Mouse (Mus musculus) heart, embryonic 16.5 days (tissue): ENCODE results near the gene Gm614. TPM values are rescaled to one million over a fixed set of nuclear protein-coding genes. Genes with fewer than 3 reads are reported as not detected.

Experiments used
- ATAC-seq: fragments of 200-750 bp; cut with Nextera tagmentation; replicated peaks from 2 replicates; pipeline ENCODE4 v1.8.0; 2017; ENCODE audit warnings: moderate number of reproducible peaks; ENCODE audit not compliant: insufficient read depth, low FRiP score; ENCODE audit errors: extremely low read depth
- H3K27ac ChIP-seq: fragments of 300-500 bp; sonication (generic); 2 replicates; pipeline ENCODE4 v1.5.1; 2014; ENCODE audit warnings: mild to moderate bottlenecking, low read length, control low read depth, moderate library complexity
- H3K27me3 ChIP-seq: fragments of 300-500 bp; sonication (generic); 2 replicates; pipeline ENCODE4 v1.6.1; 2014; ENCODE audit warnings: low read length, mixed read lengths; ENCODE audit not compliant: control insufficient read depth, insufficient read depth
- H3K36me3 ChIP-seq: fragments of 300-500 bp; sonication (generic); 2 replicates; pipeline ENCODE4 v1.6.1; 2014; ENCODE audit not compliant: control insufficient read depth, insufficient read depth
- H3K4me1 ChIP-seq: fragments of 300-500 bp; sonication (generic); 2 replicates; pipeline ENCODE4 v1.6.1; 2014; ENCODE audit warnings: low read length, mixed read lengths; ENCODE audit not compliant: control insufficient read depth, insufficient read depth
- H3K4me2 ChIP-seq: fragments of 300-500 bp; sonication (generic); 2 replicates; pipeline ENCODE4 v1.6.1; 2014; ENCODE audit warnings: low read depth, mild to moderate bottlenecking, control low read depth, low read length
- H3K4me3 ChIP-seq: fragments of 300-500 bp; sonication (generic); 2 replicates; pipeline ENCODE4 v1.5.1; 2014; ENCODE audit warnings: mild to moderate bottlenecking, control low read depth, low read length
- H3K9ac ChIP-seq: fragments of 300-500 bp; sonication (generic); 2 replicates; pipeline ENCODE4 v1.6.1; 2014; ENCODE audit warnings: low read length, control low read depth
- H3K9me3 ChIP-seq: fragments of 300-500 bp; sonication (generic); replicated peaks from 2 replicates; pipeline ENCODE4 v1.6.1; 2016; ENCODE audit warnings: low read length; ENCODE audit not compliant: control insufficient read depth
- WGBS: fragments of 180-500 bp; shearing (Covaris S2); extraction: QIAGEN DNeasy Blood & Tissue Kit; methylation state at CpG from one replicate; pipeline ENCODE4 v1.1.7; 2014; 5-methylcytosine and 5-hydroxymethylcytosine counted together
- polyA plus RNA-seq: library from polyadenylated mRNA; unstranded; fragments of >200 nt; fragmentation: Nextera tagmentation; extraction: Ambion mirVana; gene quantifications from 2 replicates; pipeline ENCODE4 v1.2.1, GENCODE M21; 2015

Gm614 gene
- polyA plus RNA-seq, 1 experiment from 2014 or later = 0.33 TPM

DNA sequence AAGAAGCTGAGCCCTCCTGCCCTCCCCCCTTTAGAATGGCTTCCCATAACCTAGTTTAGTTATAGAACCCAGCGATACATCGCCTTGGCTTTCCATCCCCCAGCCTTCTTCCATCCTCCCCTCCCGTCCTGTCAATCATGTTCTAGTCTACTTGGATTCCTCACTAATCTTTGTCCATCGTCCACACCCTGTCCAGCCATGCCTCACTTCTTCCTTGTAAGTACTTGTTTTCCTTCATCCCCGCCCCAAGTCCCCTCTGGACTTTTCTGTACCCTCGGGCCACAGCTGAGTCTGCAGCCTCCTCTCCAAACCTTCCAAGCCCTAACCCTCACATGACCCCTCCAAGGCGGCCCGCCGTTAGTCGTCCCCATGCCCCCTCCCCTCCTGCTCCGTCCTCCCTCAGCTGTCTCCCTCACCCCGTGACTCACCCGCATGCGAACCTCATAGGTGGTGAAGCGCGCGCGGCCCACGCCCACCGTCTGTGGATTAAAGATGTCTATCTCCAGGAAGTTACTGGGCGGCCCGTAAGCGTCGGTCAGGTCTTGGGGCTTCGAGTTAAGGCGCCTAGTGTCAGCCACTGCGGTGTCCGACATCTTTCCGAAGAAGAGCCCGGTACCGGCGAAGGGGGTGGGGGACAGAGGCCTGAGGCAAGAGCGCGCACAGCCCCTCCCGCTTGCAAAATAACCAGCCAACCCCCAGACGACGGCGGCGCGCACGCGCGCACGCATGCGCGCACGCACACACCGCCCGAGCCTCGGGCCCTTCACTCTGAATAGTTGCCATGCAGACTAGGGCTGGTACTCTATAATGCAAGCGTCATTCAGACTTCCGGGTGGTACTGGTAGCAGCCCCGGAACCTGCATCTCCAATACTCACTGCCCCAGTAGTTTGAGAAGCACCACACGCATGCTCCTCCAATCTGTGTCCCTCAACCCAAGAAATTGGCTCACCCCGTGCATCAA lies 41.7 kb downstream of the Gm614 start, which contains the start of gene Snx12:
Snx12 (minus strand) TSS at position 730 of the 962 bp plus-strand sequence.
- Histone ChIP-seq H3K4me1 (no peaks in the 10 kb centered on the region; the same call in 1 of the 2 replicates), H3K4me2 (peak within 1 kb of the TSS; percentile 67), H3K36me3 (no peaks in the 10 kb centered on the region), H3K4me3 (peak within 1 kb of the TSS; percentile 70), H3K9me3 (no peaks in the 10 kb centered on the region), H3K9ac (peak within 1 kb of the TSS; percentile 76), H3K27ac (peak within 1 kb of the TSS; percentile 82), H3K27me3 (no peaks in the 10 kb centered on the region)
- peak; percentile 96 for ATAC-seq
- WGBS = 9% methylated on average over 55 of the region's 55 CpGs

Other genes with a start within 250 kb of the Gm614 start
- 0.32 and 0.35 TPM in 2 replicates for gene Tex11, start 204.3 kb downstream of the Gm614 start, polyA plus RNA-seq
- 0.64 and 0.69 TPM in 2 replicates for gene Slc7a3, start 178.0 kb downstream of the Gm614 start, polyA plus RNA-seq
- gene Snx12, start 41.4 kb downstream of the Gm614 start, polyA plus RNA-seq = 38.8 and 47.8 TPM in 2 replicates
- gene Foxo4, start 9.5 kb downstream of the Gm614 start, polyA plus RNA-seq = 1.7 TPM in 2 replicates
- 28.9 and 43.8 TPM in 2 replicates for gene Il2rg, start 4.3 kb upstream of the Gm614 start, polyA plus RNA-seq
- not detected in 2 replicates for gene Gm20489, start 5.0 kb upstream of the Gm614 start, polyA plus RNA-seq
- gene Med12, start 10.0 kb upstream of the Gm614 start, polyA plus RNA-seq = 18.9 and 25.2 TPM in 2 replicates
- 1.9 and 2.0 TPM in 2 replicates for gene Nlgn3, start 35.2 kb upstream of the Gm614 start, polyA plus RNA-seq
- 0.10 and 0.60 TPM in 2 replicates for gene Gjb1, start 112.4 kb upstream of the Gm614 start, polyA plus RNA-seq
- 23.5 and 25.6 TPM in 2 replicates for gene Zmym3, start 156.9 kb upstream of the Gm614 start, polyA plus RNA-seq
- 237 and 264 TPM in 2 replicates for gene Nono, start 165.3 kb upstream of the Gm614 start, polyA plus RNA-seq
- 105 and 106 TPM in 2 replicates for gene Itgb1bp2, start 185.1 kb upstream of the Gm614 start, polyA plus RNA-seq